Mouse (Mus musculus) testis, adult 2 months (tissue): ENCODE measurements around the gene Atl2. TPM values are rescaled to one million over a fixed set of nuclear protein-coding genes. Genes with fewer than 3 reads are reported as not detected.

ENCODE experiments used
- H3K27ac ChIP-seq: fragments of 200-500 bp; 2 replicates; pipeline ENCODE4 v1.5.1; 2012; ENCODE audit warnings: low read depth, low read length; ENCODE audit not compliant: control insufficient read depth, insufficient read depth
- H3K27me3 ChIP-seq: fragments of 200-500 bp; 2 replicates; pipeline ENCODE4 v1.6.1; 2012; ENCODE audit warnings: mild to moderate bottlenecking, low read length, moderate library complexity; ENCODE audit not compliant: control insufficient read depth, insufficient read depth
- H3K36me3 ChIP-seq: fragments of 200-500 bp; 2 replicates; pipeline ENCODE4 v1.6.1; 2012; ENCODE audit warnings: mild to moderate bottlenecking, low read length; ENCODE audit not compliant: control insufficient read depth, insufficient read depth
- H3K4me1 ChIP-seq: fragments of 200-500 bp; 2 replicates; pipeline ENCODE4 v1.6.1; 2012; ENCODE audit warnings: low read length; ENCODE audit not compliant: control insufficient read depth, insufficient read depth
- H3K4me3 ChIP-seq: fragments of 200-500 bp; 2 replicates; pipeline ENCODE4 v1.5.1; 2012; ENCODE audit warnings: low read depth, mild to moderate bottlenecking, low read length, moderate library complexity, mixed read lengths; ENCODE audit not compliant: control insufficient read depth
- CTCF ChIP-seq: fragments of 200-500 bp; IDR thresholded peaks from 2 replicates; pipeline ENCODE4 v1.5.1; 2012; ENCODE audit warnings: low read depth, mild to moderate bottlenecking, inconsistent platforms, low read length, moderate library complexity; ENCODE audit not compliant: control insufficient read depth, insufficient read depth, insufficient replicate concordance
- POLR2A ChIP-seq: fragments of 200-500 bp; IDR thresholded peaks from 2 replicates; pipeline ENCODE4 v1.6.1; 2012; ENCODE audit warnings: low read depth, mild to moderate bottlenecking, inconsistent platforms, low read length, moderate library complexity; ENCODE audit not compliant: control insufficient read depth
- polyA plus RNA-seq: library from polyadenylated mRNA; depleted of rRNA; stranded (reverse); fragments of >200 nt; gene quantifications from 2 replicates; pipeline ENCODE4 v1.2.3, GENCODE M21; 2012

The Atl2 gene
- polyA plus RNA-seq, 1 experiment = 19.9 TPM

GRCm38 (mm10) chr17:79836978-79837377 is 58.9 kb downstream of the Atl2 start:
- H3K4me3 ChIP-seq = no peak overlapping the region
- no peaks in the 10 kb centered on the region for H3K27me3 ChIP-seq
- no peak overlapping the region for H3K27ac ChIP-seq
- no peaks in the 10 kb centered on the region for H3K4me1 ChIP-seq
- H3K36me3 ChIP-seq = no peaks in the 10 kb centered on the region
- no peak for TF ChIP-seq CTCF
- no peak for TF ChIP-seq POLR2A

DNA sequence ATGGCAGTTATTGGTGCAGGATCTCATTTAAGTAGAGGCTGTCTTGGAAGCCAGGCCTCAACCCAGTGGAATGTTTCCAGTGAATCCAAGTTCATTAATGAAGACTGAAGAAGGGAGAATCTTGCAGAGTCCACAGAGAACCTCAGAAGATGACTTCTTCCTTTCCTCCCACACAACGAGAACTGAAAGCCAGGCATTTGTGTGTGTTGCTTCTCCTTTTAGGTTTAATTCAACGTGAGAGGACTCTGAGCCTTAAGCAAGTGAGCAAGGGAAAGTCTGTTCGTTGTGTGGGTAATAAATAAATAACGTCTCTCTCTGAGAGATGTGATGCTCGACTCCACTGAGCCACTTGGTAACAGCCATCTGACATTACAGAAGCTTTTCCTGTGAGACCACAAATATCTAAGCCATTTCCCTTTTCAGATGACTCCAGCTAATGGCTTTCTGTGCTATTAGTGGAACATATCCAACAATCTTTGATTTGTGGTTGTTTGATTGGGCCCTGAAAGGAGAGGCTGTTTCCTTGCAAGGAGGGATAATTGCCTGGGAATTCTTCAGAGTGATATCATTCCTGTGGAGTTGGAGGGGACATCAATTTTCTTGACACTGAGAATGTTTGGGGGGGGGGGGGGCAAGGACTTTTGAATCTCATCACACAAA is 60.1 kb downstream of the Atl2 start:
- H3K36me3 ChIP-seq = no peaks in the 10 kb centered on the region
- H3K27me3 ChIP-seq = no peaks in the 10 kb centered on the region
- no peak overlapping the region for H3K4me3 ChIP-seq
- no peak overlapping the region; the same call in 1 of the 2 replicates for H3K27ac ChIP-seq
- TF ChIP-seq CTCF (no peak), POLR2A (no peak)
- no peaks in the 10 kb centered on the region for H3K4me1 ChIP-seq

GRCm38 (mm10) chr17:79832284-79832683 is 63.6 kb downstream of the Atl2 start:
- no peak for TF ChIP-seq CTCF
- TF ChIP-seq POLR2A = no peak
- H3K4me1 ChIP-seq = no peaks in the 10 kb centered on the region
- no peak overlapping the region for H3K4me3 ChIP-seq
- no peak overlapping the region for H3K27ac ChIP-seq
- no peaks in the 10 kb centered on the region for H3K27me3 ChIP-seq
- H3K36me3 ChIP-seq = no peaks in the 10 kb centered on the region

GRCm38 (mm10) chr17:79826482-79827034 is 69.4 kb downstream of the Atl2 start:
- H3K4me1 ChIP-seq = peaks cover 2% of the 10 kb centered on the region; the same call in 1 of the 2 replicates
- no peaks in the 10 kb centered on the region for H3K36me3 ChIP-seq
- TF ChIP-seq POLR2A (no peak), CTCF (no peak)
- no peak overlapping the region for H3K4me3 ChIP-seq
- no peaks in the 10 kb centered on the region for H3K27me3 ChIP-seq
- no peak overlapping the region for H3K27ac ChIP-seq

- Histone ChIP-seq H3K27me3 (no peaks in the 10 kb centered on the region), H3K4me3 (no peak overlapping the region), H3K4me1 (peaks cover 2% of the 10 kb centered on the region; the same call in 1 of the 2 replicates), H3K36me3 (no peaks in the 10 kb centered on the region), H3K27ac (no peak overlapping the region)
- no peak for TF ChIP-seq POLR2A
- TF ChIP-seq CTCF = no peak
Observed at GRCm38 (mm10) chr17:79825241-79826030, 70.5 kb downstream of the Atl2 start.

DNA sequence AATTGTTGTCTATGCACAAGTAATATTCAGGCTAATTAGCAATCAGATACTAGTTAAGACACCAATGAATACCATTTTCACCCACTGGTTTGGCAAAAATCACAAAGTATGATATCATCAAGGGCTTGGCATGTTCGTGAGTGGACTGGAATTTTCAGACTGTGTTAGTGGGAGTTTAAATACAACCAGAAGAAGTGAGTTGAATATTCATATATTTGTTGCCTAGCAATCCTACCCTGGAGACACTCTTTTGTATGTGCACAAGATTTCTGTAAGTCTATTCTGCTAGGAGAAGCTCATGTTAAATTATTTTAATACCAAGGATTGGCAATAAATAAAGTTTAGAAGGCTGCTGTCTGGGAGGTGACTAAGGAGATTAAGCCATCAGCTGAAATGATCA is 71.5 kb downstream of the Atl2 start:
- no peaks in the 10 kb centered on the region for H3K27me3 ChIP-seq
- peaks cover 2% of the 10 kb centered on the region; the same call in 1 of the 2 replicates for H3K4me1 ChIP-seq
- TF ChIP-seq POLR2A (no peak), CTCF (no peak)
- H3K27ac ChIP-seq = no peak overlapping the region
- no peak overlapping the region for H3K4me3 ChIP-seq
- H3K36me3 ChIP-seq = no peaks in the 10 kb centered on the region

DNA sequence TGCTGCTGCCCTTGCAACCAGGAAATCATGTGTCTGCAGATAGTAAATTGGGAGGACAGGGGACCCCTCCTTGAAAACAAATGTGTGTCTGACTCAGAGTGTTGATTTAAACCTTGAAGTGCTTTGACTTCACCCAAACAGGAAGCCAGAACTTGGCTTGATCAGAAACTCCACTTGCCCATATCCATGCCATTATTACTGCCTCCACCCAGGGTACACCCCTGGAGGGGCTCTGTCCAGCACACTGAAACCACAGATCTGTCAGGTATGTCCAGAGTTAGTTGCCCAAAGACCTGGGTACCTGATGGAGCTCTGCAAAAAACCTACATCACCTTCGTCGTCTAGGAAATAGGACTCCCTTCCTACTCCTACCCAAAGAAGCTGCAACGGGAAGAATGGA is 77.0 kb downstream of the Atl2 start:
- no peaks in the 10 kb centered on the region for H3K36me3 ChIP-seq
- no peak overlapping the region for H3K4me3 ChIP-seq
- no peak overlapping the region for H3K27ac ChIP-seq
- TF ChIP-seq POLR2A = no peak
- TF ChIP-seq CTCF = no peak
- no peaks in the 10 kb centered on the region for H3K27me3 ChIP-seq
- H3K4me1 ChIP-seq = no peaks in the 10 kb centered on the region
